Mouse (Mus musculus) kidney, postnatal 36 days (tissue): ENCODE results near the gene Filip1l.

Source experiments
- DNase-seq, 2 experiments: peaks; one replicate each; pipeline ENCODE4 v3.0.0; 2021 to 2022; ENCODE audit warnings: mixed read lengths in 2 of 2

Gene Filip1l

DNA sequence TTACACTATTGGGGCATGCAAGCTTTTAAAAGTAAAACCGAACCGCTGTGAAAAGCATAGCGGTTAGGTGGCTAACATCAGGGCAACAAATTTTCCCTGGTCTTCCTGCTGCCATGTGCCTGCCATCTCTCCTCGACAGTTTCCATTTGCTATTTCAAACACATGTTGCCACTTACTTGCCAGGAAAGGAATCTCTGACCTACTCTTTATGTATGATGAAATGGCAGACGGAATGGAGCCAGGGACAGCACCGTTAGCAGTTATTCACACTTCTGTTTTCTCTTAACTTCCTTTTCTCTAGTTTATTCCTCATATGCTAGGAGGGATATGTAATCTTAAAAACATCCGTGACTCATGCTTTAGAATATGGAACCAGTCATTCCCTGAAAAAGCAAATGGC lies 183.6 kb downstream of the Filip1l start:
- no peak for DNase-seq

DNA sequence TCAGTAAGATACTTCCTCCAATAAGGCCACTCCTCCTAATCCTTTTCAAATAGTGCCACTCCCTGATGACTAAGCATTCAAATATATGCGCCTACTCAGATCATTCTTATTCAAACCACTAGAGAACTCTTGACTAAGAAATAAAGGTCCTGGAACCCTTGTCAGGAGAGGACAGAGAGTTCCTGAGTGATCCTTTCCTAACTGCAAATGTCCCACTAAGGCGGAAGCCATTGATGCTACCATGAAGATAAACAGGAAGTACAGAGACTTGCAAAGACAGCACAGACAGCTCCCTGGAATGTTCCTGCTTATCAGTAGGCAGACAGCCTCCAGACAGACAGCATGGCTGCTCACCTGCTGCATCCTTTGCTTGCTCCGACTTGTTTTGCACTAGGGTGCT lies 190.3 kb downstream of the Filip1l start:
- no peak for DNase-seq

DNA sequence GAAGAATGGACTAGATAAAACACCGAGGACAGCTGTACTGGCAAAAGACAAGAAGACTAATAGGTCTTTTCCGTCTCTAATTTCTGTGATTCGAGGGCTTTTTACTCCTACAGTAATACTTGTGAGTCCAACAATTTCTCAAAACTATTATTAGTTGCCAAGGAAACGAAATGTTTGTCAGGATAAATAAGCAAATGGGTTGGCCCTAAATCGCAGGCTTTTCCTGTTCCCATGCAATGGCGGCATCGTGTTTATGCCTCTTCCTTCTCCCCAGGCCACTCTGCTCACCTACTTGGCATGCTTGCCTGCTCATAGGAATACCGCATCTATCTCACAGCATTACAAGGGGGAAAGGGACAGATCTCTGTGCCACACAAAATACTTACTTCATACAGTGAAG lies 191.5 kb downstream of the Filip1l start:
- DNase-seq, result no peak

DNA sequence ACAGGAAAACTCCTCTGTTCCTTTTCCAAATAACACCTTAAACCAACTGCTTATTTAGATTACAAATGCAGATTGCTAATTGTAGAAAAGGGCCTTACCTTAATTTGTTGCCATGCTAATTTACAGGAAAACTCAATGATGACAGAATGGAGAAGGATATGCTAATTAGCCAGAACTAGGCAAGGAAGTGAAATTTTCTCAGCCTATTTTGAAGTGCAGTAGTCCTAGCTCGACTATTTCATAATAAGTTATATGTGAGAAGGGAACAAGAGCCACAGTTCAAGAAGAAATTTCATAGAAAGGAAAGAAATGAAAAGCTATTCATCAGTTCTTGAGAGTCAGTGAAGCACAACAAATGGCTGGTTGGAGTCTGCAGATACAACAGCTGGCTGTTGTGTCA lies 193.5 kb downstream of the Filip1l start:
- DNase-seq, result no peak

DNA sequence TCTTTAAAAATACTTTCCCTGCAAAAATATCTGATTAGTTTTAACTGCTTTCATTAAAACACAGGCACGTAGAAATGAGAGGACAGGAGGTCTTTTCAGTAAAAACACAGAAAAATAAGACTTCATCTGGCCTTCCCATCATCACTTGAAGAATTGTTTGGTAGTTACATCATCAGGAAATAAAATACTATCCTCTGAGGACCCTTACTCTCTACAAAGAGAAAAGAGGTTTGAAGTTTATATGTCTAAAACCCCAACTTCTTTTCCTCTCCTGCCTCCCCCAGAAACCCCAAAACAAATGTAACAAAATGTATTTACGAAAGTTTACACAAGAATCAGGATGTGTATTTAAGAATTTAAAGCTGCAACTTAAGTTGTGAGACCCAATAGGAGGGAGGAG lies 195.7 kb downstream of the Filip1l start:
- DNase-seq, result no peak

DNA sequence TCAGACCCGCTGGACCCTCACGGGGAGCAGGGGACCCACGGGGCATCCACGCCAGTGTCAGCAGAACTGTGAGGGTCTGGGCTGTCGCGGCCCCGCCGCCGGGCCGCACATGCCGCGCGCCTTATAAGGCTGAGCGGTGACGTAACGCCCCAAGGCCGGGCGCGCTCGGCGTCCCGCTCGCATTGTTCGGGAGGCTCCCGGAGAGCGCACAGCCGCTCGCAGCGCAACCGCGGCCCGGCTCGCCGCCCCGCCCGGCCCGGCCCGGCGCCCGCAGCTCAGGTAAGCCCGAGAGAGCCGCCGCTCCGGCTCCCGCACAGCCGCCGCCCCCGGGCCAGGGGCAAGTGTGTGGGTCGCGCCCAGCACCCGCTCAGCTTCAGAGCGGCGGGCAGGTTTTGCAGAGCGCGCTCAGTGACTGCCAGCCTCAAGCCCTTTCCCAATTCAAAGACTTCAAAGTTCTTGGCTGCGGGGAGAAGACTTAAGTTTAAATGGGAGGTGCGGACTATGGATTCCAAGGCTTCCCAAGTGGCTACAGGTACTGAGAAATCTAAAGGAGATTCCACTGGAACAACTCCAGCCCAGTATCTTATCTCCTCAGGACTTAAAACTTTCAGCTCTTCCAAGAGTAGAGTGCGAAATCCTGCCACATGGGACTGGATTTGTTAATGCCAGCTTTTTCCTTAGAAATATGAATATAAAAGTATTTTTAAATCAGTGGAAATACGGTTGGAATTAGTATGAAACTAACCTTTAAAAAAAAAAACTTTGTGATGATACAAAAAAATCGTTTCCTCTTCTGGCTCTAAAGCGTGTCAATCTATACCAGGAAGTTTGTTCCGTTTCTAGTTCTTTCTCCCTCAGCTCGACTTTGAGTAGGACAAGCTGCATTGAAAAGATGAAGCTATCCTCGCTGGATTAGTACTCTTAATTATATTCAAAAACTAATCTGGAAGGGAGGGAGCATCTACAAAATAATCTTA lies 196.5 kb downstream of the Filip1l start:
- DNase-seq, result peak; percentile 75 to 89

DNA sequence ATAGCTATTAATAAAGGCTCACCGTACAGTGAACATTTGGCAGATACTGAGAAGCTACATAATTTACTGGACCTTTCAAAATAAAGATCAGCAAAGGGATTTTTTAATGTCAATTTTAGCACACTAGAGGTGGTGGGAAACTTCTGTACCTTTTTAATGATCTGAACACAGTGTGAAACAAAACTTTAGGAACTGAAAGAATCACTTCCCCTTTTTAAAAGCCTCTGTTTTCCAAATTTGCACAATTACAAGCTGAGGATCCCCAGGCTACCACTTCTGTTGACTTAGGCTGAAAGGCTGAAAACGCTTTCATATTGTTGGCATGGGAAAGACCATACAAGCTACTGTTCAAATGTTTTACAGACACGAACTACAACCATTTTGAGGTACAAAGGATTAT lies 197.2 kb downstream of the Filip1l start:
- no peak for DNase-seq

DNA sequence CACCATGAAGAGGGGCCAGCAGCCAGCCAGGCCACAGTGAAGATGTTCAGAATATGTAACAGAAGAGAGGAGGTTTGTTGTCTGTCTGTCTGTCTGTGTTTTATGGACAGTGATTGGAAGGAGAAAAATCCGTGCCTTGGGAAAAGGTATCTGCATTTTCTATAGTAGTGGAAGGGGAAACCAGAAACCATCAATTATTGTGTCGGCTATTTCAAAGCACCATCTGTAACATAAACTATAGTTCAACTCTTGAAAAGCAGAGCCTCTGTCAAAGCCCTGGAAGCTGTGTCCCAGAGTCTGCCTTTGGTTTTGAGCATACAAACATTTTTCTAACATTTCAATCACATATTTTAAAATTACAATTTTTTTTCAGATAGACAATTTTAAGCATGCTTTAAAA lies 197.9 kb downstream of the Filip1l start:
- no peak for DNase-seq

DNA sequence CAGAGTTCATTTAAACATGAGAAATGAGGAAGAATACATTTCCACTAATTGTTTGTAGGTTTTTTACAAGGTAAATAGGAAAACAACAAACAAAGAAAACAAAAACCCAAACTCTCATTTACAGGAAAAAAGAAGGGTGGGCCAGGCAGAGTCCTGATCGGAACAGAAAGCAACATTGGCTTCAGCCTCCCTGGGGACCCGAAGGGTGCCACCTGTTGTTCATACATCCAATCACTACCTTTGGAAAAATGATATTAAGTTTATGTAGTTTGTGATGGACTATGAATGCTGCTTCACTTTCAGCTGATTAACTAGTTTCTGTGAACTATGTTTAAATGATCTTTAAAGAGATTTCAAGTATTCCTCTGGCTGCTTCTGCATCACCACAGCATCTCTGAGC lies 198.7 kb downstream of the Filip1l start:
- DNase-seq, result peak in 1 of 2 experiments; percentile 39

DNA sequence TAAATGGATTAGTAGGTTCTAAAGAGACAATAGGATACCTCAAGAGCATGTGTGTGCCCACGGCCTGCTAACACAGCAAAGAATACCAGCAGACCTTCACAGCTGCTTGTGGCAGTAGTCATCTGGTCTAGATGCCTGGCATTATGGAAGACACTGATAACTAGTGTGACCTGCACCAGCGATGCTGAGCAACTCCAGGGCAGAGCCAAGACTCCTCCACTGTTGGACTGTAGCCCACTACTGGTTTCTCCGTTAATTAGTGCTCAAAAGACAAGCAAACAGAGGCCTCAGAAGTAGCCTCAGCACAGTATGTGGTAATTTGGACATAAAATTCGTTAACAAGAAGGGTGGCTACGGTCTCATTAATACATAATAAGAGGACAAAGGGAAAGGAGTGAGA lies 199.8 kb downstream of the Filip1l start:
- DNase-seq, result no peak

DNA sequence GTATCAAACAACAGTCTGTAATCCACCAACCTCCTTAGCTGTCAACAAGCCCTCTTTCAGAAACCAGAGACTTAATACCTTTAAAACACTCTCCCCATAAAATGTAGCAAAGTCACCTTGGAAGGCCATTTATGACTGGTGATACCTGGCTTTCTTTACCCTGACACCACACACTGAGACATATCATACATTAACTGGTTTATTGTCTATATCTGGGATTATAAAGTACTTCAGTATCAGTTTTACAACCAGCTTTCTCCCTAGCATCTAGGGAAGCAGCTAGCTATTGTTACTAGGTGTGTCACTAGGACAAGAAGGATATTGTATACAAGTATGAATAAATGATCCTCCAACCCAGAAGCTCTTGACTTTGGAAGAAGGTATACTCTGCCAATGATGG lies 200.3 kb downstream of the Filip1l start:
- no peak for DNase-seq

DNA sequence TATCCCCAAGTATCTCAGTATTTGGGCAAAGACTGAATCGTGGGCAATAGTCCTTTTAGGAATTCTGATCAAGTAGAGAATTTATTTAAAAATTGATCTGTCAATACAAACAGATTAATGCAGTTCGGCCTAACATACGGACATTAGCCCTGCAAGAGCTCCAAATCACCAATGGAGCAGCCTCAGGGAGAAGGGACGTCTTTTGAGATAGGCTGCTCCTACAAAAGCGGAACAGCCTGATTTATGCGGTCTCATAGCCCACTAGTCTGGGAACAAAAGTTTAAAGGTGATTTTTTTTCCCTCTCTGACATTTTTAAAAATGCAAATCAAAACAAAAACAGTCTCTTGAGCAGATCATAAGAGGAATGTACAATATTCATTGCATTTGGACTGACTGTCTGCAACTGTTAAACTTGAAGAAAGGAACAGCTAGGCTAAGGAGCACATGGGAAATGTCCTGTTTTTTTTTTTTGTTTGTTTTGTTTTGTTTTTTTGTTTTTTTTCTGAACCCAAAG lies 202.1 kb downstream of the Filip1l start:
- peak in 1 of 2 experiments; percentile 49 for DNase-seq

DNA sequence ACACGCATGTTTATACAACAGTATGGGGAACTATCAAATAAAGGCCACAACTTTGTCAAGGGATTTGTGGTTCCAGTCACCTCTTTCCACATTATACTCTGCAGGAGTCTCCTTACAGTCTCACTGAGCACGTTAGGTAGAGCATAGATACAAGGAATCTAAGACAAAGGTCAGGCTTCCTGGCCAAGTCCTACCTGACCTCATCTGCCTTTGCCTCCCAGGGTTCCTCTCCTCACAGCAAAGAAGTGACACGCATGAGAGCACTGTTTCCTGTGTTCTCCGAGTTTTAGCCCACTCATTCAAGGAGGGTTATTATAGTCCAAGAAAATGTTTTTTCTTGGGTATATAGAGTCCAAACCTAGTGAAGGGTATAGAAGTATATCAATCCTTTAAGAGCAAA lies 202.8 kb downstream of the Filip1l start:
- peak; percentile 53 to 61 for DNase-seq

DNA sequence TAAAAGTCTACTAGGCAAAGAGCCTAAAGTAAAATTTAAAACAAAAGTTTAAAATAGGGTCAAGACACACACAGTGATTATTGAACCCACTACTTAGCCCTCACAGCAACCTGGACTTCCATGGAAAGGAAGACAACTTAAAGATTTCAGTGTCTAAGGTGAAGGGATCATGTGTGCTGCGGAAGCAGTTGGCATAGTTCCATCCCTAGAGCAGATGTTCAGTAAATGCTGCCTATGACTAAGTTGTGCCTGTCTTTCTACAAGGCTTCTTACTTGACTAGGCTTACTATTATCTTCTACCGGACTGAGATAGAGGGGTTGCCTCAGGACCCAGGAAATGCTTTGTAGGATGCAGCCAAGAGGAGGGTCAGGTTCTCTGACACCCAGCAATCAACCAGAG lies 203.4 kb downstream of the Filip1l start:
- DNase-seq, result no peak

DNA sequence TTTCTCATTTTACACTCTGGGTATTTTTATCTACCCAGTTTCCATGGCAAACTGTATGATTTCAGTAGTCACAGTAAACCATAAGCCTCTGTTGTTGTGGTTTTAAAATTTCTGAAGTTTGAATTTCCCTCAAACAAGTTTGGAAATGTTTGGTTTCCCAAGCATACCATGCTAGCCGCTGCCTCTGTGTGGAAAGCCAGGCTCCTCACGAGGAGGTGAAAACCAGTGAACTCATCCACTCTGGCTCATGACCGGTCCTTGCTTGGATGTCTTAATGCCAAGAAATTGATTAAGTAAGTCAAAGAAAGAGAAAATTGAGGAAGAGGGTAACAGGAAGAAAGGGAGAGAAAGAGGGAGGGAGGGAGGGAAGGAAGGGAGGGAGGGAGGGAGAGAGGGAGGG lies 205.4 kb downstream of the Filip1l start:
- DNase-seq, result no peak

DNA sequence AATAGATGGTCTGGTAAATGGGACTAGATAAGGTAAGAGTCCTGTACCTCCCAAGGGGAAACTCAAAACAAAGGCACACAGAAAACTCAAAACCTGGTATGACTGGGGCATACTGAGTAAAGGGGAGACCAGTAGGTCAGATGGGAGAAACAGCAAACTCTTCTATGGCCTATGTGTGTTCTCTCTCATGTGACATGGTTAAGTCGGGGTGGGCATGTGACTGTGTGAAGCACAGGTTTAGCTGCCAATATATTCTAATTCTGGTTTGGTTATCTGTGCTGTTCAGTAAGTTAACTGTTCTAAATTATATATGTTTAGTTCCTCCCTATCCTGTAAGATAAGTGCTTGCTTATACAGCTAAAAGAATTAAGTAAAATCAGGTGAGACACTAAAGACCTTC lies 207.3 kb downstream of the Filip1l start:
- DNase-seq, result no peak

DNA sequence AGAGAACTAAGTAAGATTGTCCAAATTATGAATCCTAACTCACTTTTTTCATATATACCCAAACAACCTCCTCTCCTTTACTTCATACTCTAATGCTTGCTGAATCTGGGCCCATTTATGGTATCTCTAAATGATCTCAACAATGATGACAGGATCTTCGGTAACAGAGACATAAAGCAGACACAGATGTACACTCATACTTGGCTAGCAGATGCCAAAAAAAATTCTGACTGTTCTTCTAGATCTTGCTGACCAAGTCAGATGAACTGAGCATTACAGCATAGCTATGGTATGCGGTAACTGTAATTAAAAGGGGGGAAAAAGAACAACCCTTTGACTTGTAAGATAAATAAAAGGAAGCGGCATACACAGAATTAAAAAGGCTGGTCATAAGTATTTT lies 210.6 kb downstream of the Filip1l start:
- no peak for DNase-seq

DNA sequence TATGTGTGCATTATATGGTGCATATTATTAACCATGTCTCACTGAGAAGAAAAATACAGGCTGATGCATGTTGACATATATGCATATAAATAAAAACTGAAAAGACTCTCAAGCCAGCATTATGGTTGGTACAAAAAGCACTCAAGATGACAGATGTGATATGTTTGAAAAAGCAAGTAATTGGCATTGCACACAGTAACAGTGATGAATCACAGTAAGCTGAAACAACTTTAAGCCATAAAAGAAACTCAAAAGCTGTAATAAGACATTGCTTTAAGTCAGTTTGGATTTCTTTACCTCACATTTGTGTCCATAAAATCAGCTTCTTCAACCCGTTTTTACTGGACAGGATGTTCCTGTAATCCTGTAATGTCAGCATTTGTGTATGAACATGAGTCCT lies 211.9 kb downstream of the Filip1l start:
- no peak for DNase-seq

DNA sequence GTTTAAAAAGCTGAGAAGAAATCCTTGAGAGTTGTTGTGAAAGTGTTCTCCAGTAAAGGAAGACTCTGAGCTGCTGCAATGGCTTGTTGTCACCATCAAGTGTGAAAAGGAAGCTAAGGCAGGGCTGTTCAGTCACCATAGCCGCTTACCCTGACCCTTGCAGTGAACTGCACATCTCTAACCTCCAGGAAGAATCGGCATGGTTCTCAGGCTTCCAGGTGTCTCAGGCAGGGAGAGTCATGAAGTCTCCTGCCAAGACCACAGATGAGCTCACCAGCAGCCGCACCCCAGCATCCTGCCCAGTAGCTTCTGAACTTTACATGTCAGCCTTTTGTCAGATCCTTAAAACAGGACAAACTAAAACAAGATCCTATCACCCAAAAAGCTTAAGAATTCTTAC lies 213.3 kb downstream of the Filip1l start:
- no peak for DNase-seq

DNA sequence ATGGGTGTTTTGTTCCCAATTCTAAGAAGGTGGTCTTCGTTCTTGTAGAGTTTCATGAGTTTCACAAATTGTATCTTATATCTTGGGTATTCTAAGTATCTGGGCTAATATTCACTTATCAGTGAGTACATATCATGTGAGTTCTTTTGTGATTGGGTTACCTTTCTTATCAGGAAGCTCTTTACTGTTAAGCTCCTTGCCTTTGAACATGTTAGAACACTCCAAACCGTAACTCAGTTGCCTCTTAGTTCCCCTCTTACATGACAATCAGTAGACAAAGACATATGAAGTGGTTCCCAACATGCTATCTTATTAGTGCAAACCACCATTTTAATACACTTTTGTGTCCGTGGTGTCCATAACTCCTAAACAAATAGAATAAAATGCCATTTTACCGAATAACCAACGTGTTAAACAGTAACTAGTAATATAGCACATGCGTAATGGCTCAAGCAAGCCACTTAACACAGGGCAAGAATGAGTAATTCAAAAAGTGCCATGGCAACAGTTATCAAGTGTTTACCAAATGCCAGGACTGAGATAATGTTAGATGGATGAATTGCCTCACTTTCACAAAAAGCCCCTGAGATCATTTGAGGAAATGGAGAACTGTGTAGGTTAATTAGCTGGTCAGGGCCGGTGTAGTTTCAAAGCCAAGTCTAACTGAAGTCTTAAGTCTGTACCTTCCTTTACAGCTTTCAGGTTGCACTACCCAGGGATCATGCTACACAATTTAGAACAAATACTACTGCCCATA lies 215.9 kb downstream of the Filip1l start:
- DNase-seq, result no peak

DNA sequence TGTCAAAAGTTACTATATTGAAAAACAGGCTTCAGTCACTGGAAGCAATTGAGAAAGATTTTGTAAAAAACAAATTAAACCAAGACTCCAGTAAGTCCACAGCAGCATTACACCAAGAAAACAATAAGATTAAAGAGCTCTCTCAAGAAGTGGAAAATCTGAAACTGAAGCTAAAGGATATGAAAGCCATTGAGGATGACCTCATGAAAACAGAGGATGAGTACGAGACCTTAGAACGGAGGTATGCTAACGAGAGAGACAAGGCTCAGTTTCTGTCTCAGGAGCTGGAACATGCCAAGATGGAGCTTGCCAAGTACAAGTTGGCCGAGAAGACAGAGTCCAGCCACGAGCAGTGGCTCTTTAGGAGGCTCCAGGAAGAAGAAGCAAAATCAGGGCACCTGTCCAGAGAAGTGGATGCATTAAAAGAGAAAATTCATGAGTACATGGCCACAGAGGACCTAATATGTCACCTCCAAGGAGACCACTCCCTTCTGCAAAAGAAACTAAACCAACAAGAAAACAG lies 218.0 kb downstream of the Filip1l start:
- no peak for DNase-seq

DNA sequence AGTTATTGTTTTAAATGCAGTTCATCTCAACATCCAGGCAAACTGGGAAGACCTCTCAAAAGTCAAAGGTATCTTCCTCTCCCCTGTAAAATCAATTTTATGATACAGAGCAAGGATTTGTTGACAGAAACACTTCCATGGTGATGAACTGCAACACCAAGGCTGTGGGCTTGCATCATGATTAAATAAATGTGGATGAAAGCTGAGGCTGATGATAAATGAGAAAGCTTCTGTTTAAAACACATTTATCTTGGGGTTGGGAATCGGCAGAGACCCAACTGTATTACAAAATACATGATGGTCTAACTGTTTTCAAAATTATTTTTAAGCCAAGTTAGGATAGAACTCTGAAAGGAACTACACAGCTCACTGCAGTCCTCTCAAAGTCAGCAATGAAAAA lies 220.9 kb downstream of the Filip1l start:
- no peak for DNase-seq

DNA sequence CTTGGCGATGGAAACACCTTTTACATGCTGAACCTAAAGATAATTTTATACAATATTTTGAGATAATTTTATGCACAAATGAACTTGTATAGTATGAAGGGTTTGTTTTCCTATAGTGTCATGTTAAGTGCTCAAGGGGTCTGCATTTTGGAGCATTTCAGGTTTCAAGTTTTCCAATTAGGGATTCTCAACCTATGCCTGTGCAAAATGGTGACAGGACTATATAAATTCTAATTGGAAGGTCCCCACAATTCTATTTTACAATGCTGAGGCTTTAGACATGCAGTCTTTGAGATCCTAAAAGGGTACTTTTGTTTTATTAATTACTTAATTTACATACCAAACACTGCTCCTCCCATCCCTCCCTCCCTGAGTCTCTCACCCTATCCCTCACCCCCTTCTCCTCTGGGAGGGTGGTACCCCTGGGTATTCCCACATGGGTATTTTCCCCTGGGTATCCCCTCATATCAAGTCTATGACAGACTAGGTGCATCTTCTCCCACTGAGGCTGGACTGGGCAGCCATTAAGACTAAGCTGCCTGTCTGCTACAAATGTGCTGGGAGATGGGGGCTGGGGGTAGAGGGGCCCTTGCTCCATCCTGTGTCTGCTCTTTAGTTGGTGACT lies 223.0 kb downstream of the Filip1l start:
- DNase-seq, result no peak
